Mouse (Mus musculus) adrenal gland, postnatal 10 days (tissue): ENCODE data around the gene Isca2. TPM values are rescaled to one million over a fixed set of nuclear protein-coding genes. Genes with fewer than 3 reads are reported as not detected.

Experiments
- DNase-seq: peaks from one replicate; pipeline ENCODE4 v3.0.0; 2021; ENCODE audit warnings: mixed read lengths
- total RNA-seq, 2 experiments: library from RNA; stranded (reverse); gene quantifications; 2 replicates each; pipeline ENCODE4 v1.2.3; 2021

Isca2 gene
- total RNA-seq, 2 experiments from 2014 or later: 94.6 to 121 TPM

GRCm38 (mm10) chr12:84769624-84770023 is 3.4 kb upstream of the Isca2 start:
- no peak for DNase-seq

- no peak for DNase-seq
Measured at GRCm38 (mm10) chr12:84771981-84772520, 1.0 kb upstream of the Isca2 start.

GRCm38 (mm10) chr12:84773476-84773875 is 425 bp downstream of the Isca2 start:
- DNase-seq: no peak

GRCm38 (mm10) chr12:84774376-84774775 is 1.3 kb downstream of the Isca2 start:
- peak; percentile 75 for DNase-seq

- no peak for DNase-seq
Measured at GRCm38 (mm10) chr12:84776229-84776628, 3.2 kb downstream of the Isca2 start.

GRCm38 (mm10) chr12:84784604-84785381 is 11.7 kb downstream of the Isca2 start:
- peak; percentile 95 for DNase-seq

GRCm38 (mm10) chr12:84786091-84786490 is 13.0 kb downstream of the Isca2 start:
- no peak for DNase-seq

GRCm38 (mm10) chr12:84790853-84791252 is 17.8 kb downstream of the Isca2 start:
- DNase-seq: peak; percentile 18

- DNase-seq: no peak
Measured at GRCm38 (mm10) chr12:84792629-84793028, 19.6 kb downstream of the Isca2 start.

- DNase-seq: no peak
Measured at GRCm38 (mm10) chr12:84794647-84795046, 21.6 kb downstream of the Isca2 start.

- DNase-seq: no peak
Measured at GRCm38 (mm10) chr12:84799086-84799485, 26.0 kb downstream of the Isca2 start.

- peak; percentile 72 for DNase-seq
Measured at GRCm38 (mm10) chr12:84800419-84800818, 27.4 kb downstream of the Isca2 start.

GRCm38 (mm10) chr12:84801532-84802110 is 28.6 kb downstream of the Isca2 start:
- peak; percentile 55 for DNase-seq

GRCm38 (mm10) chr12:84802625-84803024 is 29.6 kb downstream of the Isca2 start:
- DNase-seq: no peak

- DNase-seq: peak; percentile 50
Measured at GRCm38 (mm10) chr12:84805228-84805842, 32.3 kb downstream of the Isca2 start.

GRCm38 (mm10) chr12:84806010-84806409 is 33.0 kb downstream of the Isca2 start:
- no peak for DNase-seq

- peak; percentile 55 for DNase-seq
Measured at GRCm38 (mm10) chr12:84806726-84807125, 33.7 kb downstream of the Isca2 start.

GRCm38 (mm10) chr12:84807351-84807750 is 34.3 kb downstream of the Isca2 start:
- no peak for DNase-seq

GRCm38 (mm10) chr12:84809033-84809432 is 36.0 kb downstream of the Isca2 start:
- no peak for DNase-seq

- peak; percentile 36 for DNase-seq
Measured at GRCm38 (mm10) chr12:84810810-84811209, 37.8 kb downstream of the Isca2 start.

GRCm38 (mm10) chr12:84811510-84811909 is 38.5 kb downstream of the Isca2 start:
- peak; percentile 54 for DNase-seq

GRCm38 (mm10) chr12:84812004-84812403 is 39.0 kb downstream of the Isca2 start:
- peak; percentile 67 for DNase-seq

- DNase-seq: peak; percentile 31
Measured at GRCm38 (mm10) chr12:84813773-84814172, 40.7 kb downstream of the Isca2 start.
